Mouse (Mus musculus): ENCODE data around the gene Rbfox3. TPM values are rescaled to one million over a fixed set of nuclear protein-coding genes. Genes with fewer than 3 reads are reported as not detected.
A peak's percentile ranks its signal among the peaks of the same experiment; 100 is the strongest.

Rbfox3 gene
- polyA plus RNA-seq, 1 experiment from 2014 or later, result 0.29 TPM

GRCm38 (mm10) chr11:118481751-118482150, 429.6 kb downstream of the Rbfox3 start:
- H3K9me3 ChIP-seq, result no peaks in the 10 kb centered on the region
- peaks cover 3% of the 10 kb centered on the region for H3K36me3 ChIP-seq
- H3K4me3 ChIP-seq, result no peak overlapping the region
- peaks cover 9% of the 10 kb centered on the region for H3K4me1 ChIP-seq
- no peak overlapping the region for H3K4me2 ChIP-seq
- H3K9ac ChIP-seq, result no peak overlapping the region
- no peaks in the 10 kb centered on the region for H3K27me3 ChIP-seq
- no peak overlapping the region for H3K27ac ChIP-seq
- no peak for ATAC-seq (ENCODE audit: borderline replicate concordance, extremely low read depth, low FRiP score, low TSS enrichment)
- WGBS, result 71% methylated on average over 14 of the region's 14 CpGs

GRCm38 (mm10) chr11:118481231-118481630, 430.2 kb downstream of the Rbfox3 start:
- H3K9ac ChIP-seq, result no peak overlapping the region
- no peak for ATAC-seq (ENCODE audit: borderline replicate concordance, extremely low read depth, low FRiP score, low TSS enrichment)
- H3K4me2 ChIP-seq, result no peak overlapping the region
- H3K36me3 ChIP-seq, result peaks cover 3% of the 10 kb centered on the region
- H3K27me3 ChIP-seq, result no peaks in the 10 kb centered on the region
- no peak overlapping the region for H3K4me3 ChIP-seq
- H3K27ac ChIP-seq, result no peak overlapping the region
- H3K9me3 ChIP-seq, result no peaks in the 10 kb centered on the region
- H3K4me1 ChIP-seq, result peaks cover 11% of the 10 kb centered on the region
- WGBS, result 92% methylated on average over 11 of the region's 11 CpGs

GRCm38 (mm10) chr11:118479776-118480175, 431.6 kb downstream of the Rbfox3 start:
- Histone ChIP-seq H3K9ac (no peak overlapping the region), H3K4me1 (peaks cover 11% of the 10 kb centered on the region), H3K27ac (0 out of 2 replicates have a peak overlapping the region, but pooled peaks have one; percentile 3), H3K36me3 (peaks cover 3% of the 10 kb centered on the region), H3K4me3 (no peak overlapping the region), H3K27me3 (no peaks in the 10 kb centered on the region), H3K9me3 (no peaks in the 10 kb centered on the region), H3K4me2 (no peak overlapping the region)
- ATAC-seq (ENCODE audit: borderline replicate concordance, extremely low read depth, low FRiP score, low TSS enrichment), result no peak
- WGBS, result 64% methylated on average over 12 of the region's 12 CpGs

- ATAC-seq (ENCODE audit: borderline replicate concordance, extremely low read depth, low FRiP score, low TSS enrichment), result peak; percentile 99
- Histone ChIP-seq H3K4me1 (peaks cover 11% of the 10 kb centered on the region), H3K27ac (no peak within 1 kb of the TSS), H3K27me3 (no peaks in the 10 kb centered on the region), H3K4me2 (peak within 1 kb of the TSS; percentile 93), H3K4me3 (peak within 1 kb of the TSS; percentile 70), H3K36me3 (no peaks in the 10 kb centered on the region; the same call in 1 of the 2 replicates), H3K9ac (peak within 1 kb of the TSS; percentile 71), H3K9me3 (no peaks in the 10 kb centered on the region)
- WGBS, result under 1% methylated on average over 57 of the region's 57 CpGs
Observed at GRCm38 (mm10) chr11:118476396-118477373, 434.7 kb downstream of the Rbfox3 start, which contains the start of gene Engase. TSS of gene Engase (plus strand) at chr11:118476829.

- Histone ChIP-seq H3K4me3 (no peak overlapping the region), H3K4me2 (no peak overlapping the region), H3K36me3 (no peaks in the 10 kb centered on the region; the same call in 1 of the 2 replicates), H3K4me1 (peaks cover 14% of the 10 kb centered on the region), H3K27me3 (no peaks in the 10 kb centered on the region), H3K9ac (no peak overlapping the region), H3K27ac (no peak overlapping the region), H3K9me3 (no peaks in the 10 kb centered on the region)
- ATAC-seq (ENCODE audit: borderline replicate concordance, extremely low read depth, low FRiP score, low TSS enrichment), result no peak
- 84% methylated on average over 7 of the region's 7 CpGs for WGBS
Observed at GRCm38 (mm10) chr11:118475496-118476083, 435.8 kb downstream of the Rbfox3 start.

GRCm38 (mm10) chr11:118473842-118474500, 437.4 kb downstream of the Rbfox3 start:
- ATAC-seq (ENCODE audit: borderline replicate concordance, extremely low read depth, low FRiP score, low TSS enrichment), result no peak
- WGBS, result 70% methylated on average over 6 of the region's 6 CpGs
- Histone ChIP-seq H3K36me3 (no peaks in the 10 kb centered on the region), H3K27me3 (no peaks in the 10 kb centered on the region), H3K4me1 (peaks cover 19% of the 10 kb centered on the region), H3K27ac (no peak overlapping the region), H3K4me3 (no peak overlapping the region), H3K4me2 (no peak overlapping the region), H3K9ac (no peak overlapping the region), H3K9me3 (no peaks in the 10 kb centered on the region)

- Histone ChIP-seq H3K4me1 (peaks cover 19% of the 10 kb centered on the region), H3K9me3 (no peaks in the 10 kb centered on the region), H3K4me3 (no peak overlapping the region), H3K27me3 (no peaks in the 10 kb centered on the region), H3K36me3 (no peaks in the 10 kb centered on the region), H3K27ac (no peak overlapping the region), H3K9ac (no peak overlapping the region), H3K4me2 (no peak overlapping the region)
- 75% methylated on average over 1 of the region's 1 CpGs for WGBS
- no peak for ATAC-seq (ENCODE audit: borderline replicate concordance, extremely low read depth, low FRiP score, low TSS enrichment)
Observed at GRCm38 (mm10) chr11:118473161-118473560, 438.2 kb downstream of the Rbfox3 start.

GRCm38 (mm10) chr11:118471676-118472075, 439.7 kb downstream of the Rbfox3 start:
- Histone ChIP-seq H3K9me3 (no peaks in the 10 kb centered on the region), H3K9ac (no peak overlapping the region), H3K4me1 (peaks cover 10% of the 10 kb centered on the region; the same call in 1 of the 2 replicates), H3K4me2 (no peak overlapping the region), H3K27ac (no peak overlapping the region), H3K4me3 (no peak overlapping the region), H3K27me3 (no peaks in the 10 kb centered on the region), H3K36me3 (no peaks in the 10 kb centered on the region)
- 74% methylated on average over 13 of the region's 13 CpGs for WGBS
- no peak for ATAC-seq (ENCODE audit: borderline replicate concordance, extremely low read depth, low FRiP score, low TSS enrichment)

- Histone ChIP-seq H3K27me3 (no peaks in the 10 kb centered on the region), H3K27ac (peak overlapping the region; percentile 90), H3K9ac (no peak overlapping the region), H3K36me3 (no peaks in the 10 kb centered on the region), H3K4me2 (peak overlapping the region; percentile 1; the same call in 1 of the 2 replicates), H3K9me3 (no peaks in the 10 kb centered on the region), H3K4me1 (peaks cover 8% of the 10 kb centered on the region; the same call in 1 of the 2 replicates), H3K4me3 (no peak overlapping the region)
- WGBS, result 24% methylated on average over 12 of the region's 12 CpGs
- ATAC-seq (ENCODE audit: borderline replicate concordance, extremely low read depth, low FRiP score, low TSS enrichment), result peak; percentile 79; the same call in 1 of the 2 replicates
Observed at GRCm38 (mm10) chr11:118470234-118470966, 441.0 kb downstream of the Rbfox3 start.

- WGBS, result 79% methylated on average over 10 of the region's 10 CpGs
- ATAC-seq (ENCODE audit: borderline replicate concordance, extremely low read depth, low FRiP score, low TSS enrichment), result no peak
Observed at GRCm38 (mm10) chr11:118469509-118470160, 441.8 kb downstream of the Rbfox3 start.

More at GRCm38 (mm10) chr11:118469509-118470160, 441.8 kb downstream of the Rbfox3 start:
- Histone ChIP-seq H3K4me3 (no peak overlapping the region), H3K9ac (no peak overlapping the region), H3K4me2 (0 out of 2 replicates have a peak overlapping the region, but pooled peaks have one; percentile 1), H3K4me1 (peaks cover 8% of the 10 kb centered on the region; the same call in 1 of the 2 replicates), H3K27ac (peak overlapping the region; percentile 90), H3K36me3 (no peaks in the 10 kb centered on the region), H3K27me3 (no peaks in the 10 kb centered on the region), H3K9me3 (no peaks in the 10 kb centered on the region)
